Mouse (Mus musculus): ENCODE measurements around the gene Crtc1. TPM values are rescaled to one million over a fixed set of nuclear protein-coding genes. Genes with fewer than 3 reads are reported as not detected.

Crtc1 gene
- polyA plus RNA-seq, 1 experiment from 2014 or later: 3.9 TPM

GRCm38 (mm10) chr8:70377049-70377448 is 62.3 kb downstream of the Crtc1 start:
- 13% methylated on average over 15 of the region's 15 CpGs for WGBS (ENCODE audit: insufficient replicate concordance)
- no peak for ATAC-seq (ENCODE audit: low read depth)

GRCm38 (mm10) chr8:70376275-70376741 is 63.1 kb downstream of the Crtc1 start:
- DNase-seq (peak; percentile 36), ATAC-seq (ENCODE audit: low read depth) (no peak)
- H3K36me3 ChIP-seq: no peaks in the 10 kb centered on the region
- peaks cover 36% of the 10 kb centered on the region for H3K4me1 ChIP-seq (replicated peaks)
- H3K9me3 ChIP-seq (replicated peaks): 0 out of 2 replicates have a peak, but pooled peaks cover 6% of the 10 kb centered on the region
- H3K4me2 ChIP-seq: peak overlapping the region; percentile 29
- whole genome bisulfite sequencing (ENCODE audit: insufficient replicate concordance): 10% methylated on average over 37 of the region's 37 CpGs
- no peak overlapping the region for H3K27ac ChIP-seq
- H3K4me3 ChIP-seq (replicated peaks): peak overlapping the region; percentile 17
- no peak overlapping the region for H3K9ac ChIP-seq
- peaks cover 98% of the 10 kb centered on the region for H3K27me3 ChIP-seq

More at GRCm38 (mm10) chr8:70377049-70377448, 62.3 kb downstream of the Crtc1 start:
- Histone ChIP-seq H3K27me3 (peaks cover 94% of the 10 kb centered on the region), H3K9me3 (replicated peaks) (0 out of 2 replicates have a peak, but pooled peaks cover 6% of the 10 kb centered on the region), H3K9ac (no peak overlapping the region), H3K4me3 (replicated peaks) (no peak overlapping the region), H3K4me1 (replicated peaks) (peaks cover 36% of the 10 kb centered on the region), H3K36me3 (no peaks in the 10 kb centered on the region), H3K4me2 (no peak overlapping the region), H3K27ac (no peak overlapping the region)
- no peak for DNase-seq

GRCm38 (mm10) chr8:70375212-70375859 is 64.0 kb downstream of the Crtc1 start:
- H3K27me3 ChIP-seq: peaks cover 99% of the 10 kb centered on the region
- no peaks in the 10 kb centered on the region for H3K36me3 ChIP-seq
- no peak overlapping the region for H3K27ac ChIP-seq
- ATAC-seq (ENCODE audit: low read depth) (no peak), DNase-seq (no peak)
- H3K9me3 ChIP-seq (replicated peaks): 0 out of 2 replicates have a peak, but pooled peaks cover 6% of the 10 kb centered on the region
- 5% methylated on average over 35 of the region's 35 CpGs for WGBS (ENCODE audit: insufficient replicate concordance)
- no peak overlapping the region for H3K9ac ChIP-seq
- H3K4me2 ChIP-seq: peak overlapping the region; percentile 63
- H3K4me3 ChIP-seq (replicated peaks): peak overlapping the region; percentile 47
- peaks cover 36% of the 10 kb centered on the region for H3K4me1 ChIP-seq (replicated peaks)

- WGBS (ENCODE audit: insufficient replicate concordance): 1% methylated on average over 53 of the region's 53 CpGs
- ATAC-seq (ENCODE audit: low read depth): peak; percentile 67
- H3K27ac ChIP-seq: no peak overlapping the region
- no peaks in the 10 kb centered on the region for H3K36me3 ChIP-seq
- H3K27me3 ChIP-seq: peaks cover 95% of the 10 kb centered on the region
- peak; percentile 81 for DNase-seq
- peak overlapping the region; percentile 47 for H3K4me3 ChIP-seq (replicated peaks)
- peaks cover 40% of the 10 kb centered on the region for H3K4me1 ChIP-seq (replicated peaks)
- 0 out of 2 replicates have a peak, but pooled peaks cover 6% of the 10 kb centered on the region for H3K9me3 ChIP-seq (replicated peaks)
- peak overlapping the region; percentile 63 for H3K4me2 ChIP-seq
- no peak overlapping the region; the same call in 1 of the 2 replicates for H3K9ac ChIP-seq
Measured at GRCm38 (mm10) chr8:70374318-70374927, 65.0 kb downstream of the Crtc1 start.

- DNase-seq (no peak), ATAC-seq (ENCODE audit: low read depth) (no peak)
- H3K27ac ChIP-seq: no peak within 1 kb of the TSS
- peak within 1 kb of the TSS; percentile 33; the same call in 1 of the 2 replicates for H3K9ac ChIP-seq
- peak within 1 kb of the TSS; percentile 47 for H3K4me3 ChIP-seq (replicated peaks)
- H3K4me1 ChIP-seq (replicated peaks): peaks cover 40% of the 10 kb centered on the region
- peak within 1 kb of the TSS; percentile 63 for H3K4me2 ChIP-seq
- WGBS (ENCODE audit: insufficient replicate concordance): 5% methylated on average over 47 of the region's 47 CpGs
- peaks cover 92% of the 10 kb centered on the region for H3K27me3 ChIP-seq
- no peaks in the 10 kb centered on the region for H3K36me3 ChIP-seq
- 0 out of 2 replicates have a peak, but pooled peaks cover 6% of the 10 kb centered on the region for H3K9me3 ChIP-seq (replicated peaks)
Measured at GRCm38 (mm10) chr8:70373397-70374317, 65.7 kb downstream of the Crtc1 start, which contains the start of gene Comp. Gene Comp, plus strand, starts transcription at chr8:70373558.

- Histone ChIP-seq H3K4me2 (no peak overlapping the region), H3K36me3 (no peaks in the 10 kb centered on the region), H3K27ac (no peak overlapping the region), H3K4me1 (replicated peaks) (peaks cover 40% of the 10 kb centered on the region), H3K4me3 (replicated peaks) (no peak overlapping the region), H3K27me3 (peaks cover 76% of the 10 kb centered on the region), H3K9ac (no peak overlapping the region), H3K9me3 (replicated peaks) (0 out of 2 replicates have a peak, but pooled peaks cover 6% of the 10 kb centered on the region)
- ATAC-seq (ENCODE audit: low read depth) (no peak), DNase-seq (no peak)
- 37% methylated on average over 6 of the region's 6 CpGs for WGBS (ENCODE audit: insufficient replicate concordance)
Measured at GRCm38 (mm10) chr8:70371951-70372350, 67.4 kb downstream of the Crtc1 start.

GRCm38 (mm10) chr8:70370476-70370875 is 68.9 kb downstream of the Crtc1 start:
- WGBS (ENCODE audit: insufficient replicate concordance): 78% methylated on average over 7 of the region's 7 CpGs
- H3K27ac ChIP-seq: no peak overlapping the region
- no peak overlapping the region for H3K9ac ChIP-seq
- no peak for ATAC-seq (ENCODE audit: low read depth)
- H3K27me3 ChIP-seq: peaks cover 66% of the 10 kb centered on the region
- H3K4me2 ChIP-seq: no peak overlapping the region
- H3K9me3 ChIP-seq (replicated peaks): 0 out of 2 replicates have a peak, but pooled peaks cover 6% of the 10 kb centered on the region
- no peak overlapping the region for H3K4me3 ChIP-seq (replicated peaks)
- no peaks in the 10 kb centered on the region for H3K36me3 ChIP-seq
- H3K4me1 ChIP-seq (replicated peaks): peaks cover 41% of the 10 kb centered on the region
- DNase-seq: no peak

- Histone ChIP-seq H3K4me3 (replicated peaks) (no peak overlapping the region), H3K36me3 (no peaks in the 10 kb centered on the region), H3K27me3 (peaks cover 27% of the 10 kb centered on the region), H3K9ac (no peak overlapping the region; the same call in 1 of the 2 replicates), H3K4me1 (replicated peaks) (peaks cover 33% of the 10 kb centered on the region), H3K27ac (no peak overlapping the region), H3K4me2 (no peak overlapping the region), H3K9me3 (replicated peaks) (no peaks in the 10 kb centered on the region)
- 64% methylated on average over 5 of the region's 5 CpGs for WGBS (ENCODE audit: insufficient replicate concordance)
- ATAC-seq (ENCODE audit: low read depth) (no peak), DNase-seq (no peak)
Measured at GRCm38 (mm10) chr8:70366588-70366987, 72.8 kb downstream of the Crtc1 start.

GRCm38 (mm10) chr8:70364066-70364465 is 75.3 kb downstream of the Crtc1 start:
- DNase-seq: no peak

GRCm38 (mm10) chr8:70361484-70362032 is 77.8 kb downstream of the Crtc1 start:
- Histone ChIP-seq H3K4me1 (replicated peaks) (peaks cover 45% of the 10 kb centered on the region), H3K27me3 (peaks cover under 1% of the 10 kb centered on the region; the same call in 1 of the 2 replicates), H3K36me3 (no peaks in the 10 kb centered on the region), H3K9ac (no peak overlapping the region), H3K9me3 (replicated peaks) (no peaks in the 10 kb centered on the region), H3K27ac (no peak overlapping the region), H3K4me2 (no peak overlapping the region), H3K4me3 (replicated peaks) (no peak overlapping the region)
- no peak for ATAC-seq (ENCODE audit: low read depth)
- DNase-seq: no peak
- WGBS (ENCODE audit: insufficient replicate concordance): 66% methylated on average over 10 of the region's 10 CpGs

More at GRCm38 (mm10) chr8:70364066-70364465, 75.3 kb downstream of the Crtc1 start:
- H3K4me3 ChIP-seq (replicated peaks): no peak overlapping the region
- ATAC-seq (ENCODE audit: low read depth): peak; percentile 70
- H3K36me3 ChIP-seq: no peaks in the 10 kb centered on the region
- no peak overlapping the region for H3K4me2 ChIP-seq
- no peak overlapping the region for H3K27ac ChIP-seq
- no peak overlapping the region for H3K9ac ChIP-seq
- no peaks in the 10 kb centered on the region for H3K9me3 ChIP-seq (replicated peaks)
- H3K27me3 ChIP-seq: peaks cover 10% of the 10 kb centered on the region; the same call in 1 of the 2 replicates
- 44% methylated on average over 5 of the region's 5 CpGs for WGBS (ENCODE audit: insufficient replicate concordance)
- H3K4me1 ChIP-seq (replicated peaks): peaks cover 29% of the 10 kb centered on the region

All from liver, embryonic 13.5 days (tissue).